Mouse (Mus musculus) heart, postnatal 0 days (tissue): ENCODE measurements at regions not wholly inside any gene's neighbourhood (a gene's known extent, or its start where the extent isn't known, plus 50 kb on each side); places are given as distances from the start of the nearest gene placed in this dataset.

ENCODE experiments used
- CTCF ChIP-seq: IDR thresholded peaks from 2 replicates; pipeline ENCODE4 v1.5.1; 2016; ENCODE audit warnings: antibody characterized with exemption, control low read depth, low read depth
- EP300 ChIP-seq: IDR thresholded peaks from 2 replicates; pipeline ENCODE4 v1.6.1; 2016; ENCODE audit warnings: antibody characterized with exemption, low read depth

GRCm38 (mm10) chr2:159404940-159405339 lies 610.3 kb downstream of the Dhx35 start:
- TF ChIP-seq CTCF (no peak), EP300 (no peak)
